Mouse (Mus musculus): ENCODE measurements around the gene Snx29.

DNA sequence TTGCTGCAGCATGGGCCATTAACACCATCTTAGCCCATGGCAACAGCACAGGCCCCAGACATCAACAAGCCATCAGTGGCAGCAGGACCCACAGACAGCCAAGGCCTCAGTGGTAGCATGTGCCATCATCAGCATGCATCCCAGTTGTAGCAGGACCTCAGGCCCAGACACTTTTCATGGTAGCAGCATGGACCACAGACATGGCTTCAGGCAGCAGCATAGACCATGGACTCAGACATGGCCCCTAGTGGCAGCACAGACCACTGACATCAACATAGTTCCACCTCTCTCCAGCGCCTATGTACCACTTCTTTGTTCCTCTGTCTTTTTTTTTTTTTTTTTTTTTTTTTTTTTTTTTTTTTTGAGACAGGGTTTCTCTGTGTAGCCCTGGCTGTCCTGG is 299.0 kb downstream of the Snx29 start:
- TF ChIP-seq CTCF (conservative IDR thresholded peaks at IDR 0.05; ENCODE audit: low read length) = no peak
- no peak for TF ChIP-seq NANOG (IDR thresholded peaks at IDR 0.05; ENCODE audit: borderline replicate concordance, low read length)
- TF ChIP-seq POU5F1 (IDR thresholded peaks at IDR 0.05; ENCODE audit: borderline replicate concordance, low read length) = no peak

Measured in E14TG2a.4 (cell line).